ENCODE assay signal across 8 mouse cellular contexts in the genomic region with DNA sequence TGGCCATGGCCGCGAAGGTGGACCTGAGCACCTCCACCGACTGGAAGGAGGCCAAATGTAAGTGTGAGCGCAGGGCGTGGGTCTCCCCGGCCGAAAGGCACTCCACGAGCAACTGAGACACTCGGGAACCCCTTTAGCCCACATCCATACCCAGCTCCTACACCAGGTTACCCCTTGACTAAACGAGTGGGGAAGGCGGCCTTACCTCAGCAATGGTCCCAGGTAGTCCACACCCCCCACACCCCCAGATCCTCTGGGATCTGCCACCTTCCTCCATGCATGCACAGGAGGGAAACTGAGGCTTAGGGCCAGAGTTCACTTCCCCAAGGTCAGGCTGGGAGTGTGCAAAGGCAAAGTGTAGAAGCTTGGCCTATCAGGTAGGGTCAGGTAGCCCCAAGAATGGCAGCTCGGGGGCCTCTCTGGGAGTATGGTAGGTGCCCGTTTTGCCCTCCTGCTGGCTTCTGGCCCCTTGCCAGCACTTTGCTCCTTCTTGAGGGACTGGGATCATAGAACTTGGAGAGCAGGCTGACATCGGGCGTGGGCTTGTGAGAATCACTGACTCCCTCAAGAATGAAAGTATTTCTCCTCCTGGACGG. TPM values are rescaled to one million over a fixed set of nuclear protein-coding genes. Genes with fewer than 3 reads are reported as not detected.
A peak's percentile ranks its signal among the peaks of the same experiment; 100 is the strongest.
DNase-seq lines count a peak whose midpoint lies in the region; ATAC-seq and TF ChIP-seq lines count a peak whose summit lies in the region.

No protein-coding gene starts in this region.

- no peaks in the 10 kb centered on the region for H3K27me3 ChIP-seq in heart, adult 2 months (ENCODE audit: control insufficient read depth, insufficient read depth, low read length)
- H3K27me3 ChIP-seq in embryonic facial prominence, embryonic 14.5 days (replicated peaks; ENCODE audit: control insufficient read depth, insufficient read depth, low read length) = 0 out of 2 replicates have a peak, but pooled peaks cover 5% of the 10 kb centered on the region
- H3K27me3 ChIP-seq in midbrain, embryonic 13.5 days = peaks cover 53% of the 10 kb centered on the region

- no peaks in the 10 kb centered on the region for H3K79me2 ChIP-seq in heart, adult 2 months (replicated peaks; ENCODE audit: control insufficient read depth, insufficient read depth, low read length)

- no peaks in the 10 kb centered on the region for H3K36me3 ChIP-seq in heart, adult 2 months (ENCODE audit: control insufficient read depth, insufficient read depth, low read length)
- H3K36me3 ChIP-seq in embryonic facial prominence, embryonic 14.5 days (ENCODE audit: control insufficient read depth, insufficient read depth, low read length) = no peaks in the 10 kb centered on the region
- no peaks in the 10 kb centered on the region for H3K36me3 ChIP-seq in midbrain, embryonic 13.5 days

- DNase-seq in heart, adult 2 months = no peak
- no peak for DNase-seq in heart, adult 18-20 months
- peak; percentile 39 to 80 for DNase-seq in spleen, postnatal 4 days (ENCODE audit: low spot score in 2 of 2)
- DNase-seq in spleen, postnatal 36 days (ENCODE audit: low spot score in 2 of 2) = no peak
- DNase-seq in embryonic facial prominence, embryonic 14.5 days (ENCODE audit: low spot score) = no peak
- DNase-seq in kidney, postnatal 4 days = peak; percentile 79 to 85
- no peak for DNase-seq in T-cell, adult 2 months (ENCODE audit: low spot score)

- no peak for TF ChIP-seq EP300 in heart, adult 2 months (IDR thresholded peaks at IDR 0.05; ENCODE audit: insufficient read depth, low read depth, low read length)

- peak; percentile 13 for ATAC-seq in embryonic facial prominence, embryonic 14.5 days (ENCODE audit: low read depth)
- peak; percentile 49 for ATAC-seq in midbrain, embryonic 13.5 days

- intact Hi-C loops in heart, adult 2 months (cut with DNase I) = no loop called here

- peaks cover 2% of the 10 kb centered on the region for H3K4me1 ChIP-seq in heart, adult 2 months (ENCODE audit: control insufficient read depth, insufficient read depth, low read length)
- peaks cover 14% of the 10 kb centered on the region for H3K4me1 ChIP-seq in embryonic facial prominence, embryonic 14.5 days (ENCODE audit: control insufficient read depth, insufficient read depth, low read length)
- peaks cover 26% of the 10 kb centered on the region for H3K4me1 ChIP-seq in midbrain, embryonic 13.5 days (replicated peaks)

- H3K9me3 ChIP-seq in embryonic facial prominence, embryonic 14.5 days (ENCODE audit: control insufficient read depth, low read length) = no peaks in the 10 kb centered on the region
- no peaks in the 10 kb centered on the region for H3K9me3 ChIP-seq in midbrain, embryonic 13.5 days

- under 1% methylated on average over 16 of the region's 16 CpGs for WGBS in heart, adult 2 months
- WGBS in embryonic facial prominence, embryonic 14.5 days = 6% methylated on average over 12 of the region's 16 CpGs
- WGBS in midbrain, embryonic 13.5 days = 5% methylated on average over 16 of the region's 16 CpGs

- H3K27ac ChIP-seq in heart, adult 2 months = peak overlapping the region; percentile 82
- H3K27ac ChIP-seq in embryonic facial prominence, embryonic 14.5 days (replicated peaks; ENCODE audit: low read depth, low read length) = peak overlapping the region; percentile 17; the same call in 1 of the 2 replicates
- H3K27ac ChIP-seq in midbrain, embryonic 13.5 days = no peak overlapping the region

- H3K4me3 ChIP-seq in heart, adult 2 months = peak overlapping the region; percentile 78
- H3K4me3 ChIP-seq in embryonic facial prominence, embryonic 14.5 days (ENCODE audit: low read depth, low read length) = peak overlapping the region; percentile 74
- H3K4me3 ChIP-seq in midbrain, embryonic 13.5 days (replicated peaks) = peak overlapping the region; percentile 67

- peak overlapping the region; percentile 80 for H3K9ac ChIP-seq in heart, adult 2 months (ENCODE audit: low read depth, low read length)
- H3K9ac ChIP-seq in embryonic facial prominence, embryonic 14.5 days (ENCODE audit: low read depth, low read length) = peak overlapping the region; percentile 70
- H3K9ac ChIP-seq in midbrain, embryonic 13.5 days (replicated peaks) = peak overlapping the region; percentile 65

- H3K4me2 ChIP-seq in embryonic facial prominence, embryonic 14.5 days (ENCODE audit: low read depth, low read length) = peak overlapping the region; percentile 100
- peak overlapping the region; percentile 99 for H3K4me2 ChIP-seq in midbrain, embryonic 13.5 days (replicated peaks)

- TF ChIP-seq POLR2A in heart, adult 2 months (IDR thresholded peaks at IDR 0.05; ENCODE audit: insufficient read depth, low read depth, low read length) = no peak

- no peak for TF ChIP-seq CTCF in heart, adult 2 months (IDR thresholded peaks at IDR 0.05)

RNA-seq across cellular contexts. Expression of a gene that starts 0.6 kb away (rescaled TPM):
- total RNA-seq in heart, adult 2 months (2021) = 100 to 1,000 TPM; 262 to 309 TPM
- 260 and 278 TPM in 2 replicates for polyA plus RNA-seq in heart, adult 2 months (2012; rRNA removed)
- 100 to 1,000 TPM; 303 to 332 TPM for total RNA-seq in heart, adult 18-20 months (2021)
- polyA plus RNA-seq in embryonic facial prominence, embryonic 14.5 days (2014; fragmentation: Nextera tagmentation; extraction: Ambion mirVana) = 27.1 and 30.3 TPM in 2 replicates
- 2.9 and 3.0 TPM in 2 replicates for polyA plus RNA-seq in midbrain, embryonic 13.5 days (2015; fragmentation: Nextera tagmentation; extraction: Ambion mirVana)

RNA-seq across cellular contexts. Expression of a gene that starts 17.5 kb away (rescaled TPM):
- total RNA-seq in heart, adult 2 months (2021) = 100 to 1,000 TPM; 117 to 121 TPM
- 49.9 and 80.2 TPM in 2 replicates for polyA plus RNA-seq in heart, adult 2 months (2012; rRNA removed)
- total RNA-seq in heart, adult 18-20 months (2021) = 100 to 1,000 TPM; 137 to 160 TPM
- polyA plus RNA-seq in embryonic facial prominence, embryonic 14.5 days (2014; fragmentation: Nextera tagmentation; extraction: Ambion mirVana) = 216 and 228 TPM in 2 replicates
- polyA plus RNA-seq in midbrain, embryonic 13.5 days (2015; fragmentation: Nextera tagmentation; extraction: Ambion mirVana) = 258 and 273 TPM in 2 replicates

RNA-seq across cellular contexts. Expression of a gene that starts 38.0 kb away (rescaled TPM):
- total RNA-seq in heart, adult 2 months (2021) = 1 to 10 TPM; 5.2 to 9.0 TPM
- 4.7 and 7.8 TPM in 2 replicates for polyA plus RNA-seq in heart, adult 2 months (2012; rRNA removed)
- 1 to 10 TPM; 4.4 to 6.0 TPM for total RNA-seq in heart, adult 18-20 months (2021)
- polyA plus RNA-seq in embryonic facial prominence, embryonic 14.5 days (2014; fragmentation: Nextera tagmentation; extraction: Ambion mirVana) = 10.4 and 10.8 TPM in 2 replicates
- polyA plus RNA-seq in midbrain, embryonic 13.5 days (2015; fragmentation: Nextera tagmentation; extraction: Ambion mirVana) = 3.9 and 4.8 TPM in 2 replicates

RNA-seq across cellular contexts. Expression of a gene that starts 48.3 kb away (rescaled TPM):
- total RNA-seq in heart, adult 2 months (2021) = 1 to 10 TPM; 1.1 to 1.2 TPM
- polyA plus RNA-seq in heart, adult 2 months (2012; rRNA removed) = 0.84 and 0.94 TPM in 2 replicates
- 1 to 10 TPM in 1 of 2 experiments, under 1 TPM in 1; 0.82 to 1.4 TPM for total RNA-seq in heart, adult 18-20 months (2021)
- polyA plus RNA-seq in embryonic facial prominence, embryonic 14.5 days (2014; fragmentation: Nextera tagmentation; extraction: Ambion mirVana) = 10.4 and 10.5 TPM in 2 replicates
- polyA plus RNA-seq in midbrain, embryonic 13.5 days (2015; fragmentation: Nextera tagmentation; extraction: Ambion mirVana) = 8.3 and 9.2 TPM in 2 replicates

Comparison
In these comparisons a context has a peak if more than half of its experiments do, and no peak if none do; other contexts are left out.
1. DNase-seq: peak in spleen, postnatal 4 days (2 of 2) and kidney, postnatal 4 days (2 of 2); none in heart, adult 2 months (0 of 2), heart, adult 18-20 months (0 of 2), spleen, postnatal 36 days (0 of 2), embryonic facial prominence, embryonic 14.5 days (single experiment) and T-cell, adult 2 months (single experiment).
2. Peak in every context shown above with its lines, with median percentiles within 50 percentile points of each other: H3K4me3 ChIP-seq and H3K9ac ChIP-seq.